Mouse (Mus musculus) hindbrain, postnatal 0 days (tissue): Measurements from ENCODE around the gene Zfp568. TPM values are rescaled to one million over a fixed set of nuclear protein-coding genes. Genes with fewer than 3 reads are reported as not detected.

Experiments used
- ATAC-seq: fragments of 200-750 bp; cut with Nextera tagmentation; 2 replicates; pipeline ENCODE4 v1.8.0; 2017; ENCODE audit warnings: mild to moderate bottlenecking, moderate TSS enrichment, moderate library complexity
- DNase-seq: peaks from one replicate; pipeline ENCODE4 v3.0.0-alpha.2; 2015; ENCODE audit warnings: low spot score
- H3K27ac ChIP-seq: fragments of 300-500 bp; sonication (generic); 2 replicates; pipeline ENCODE4 v1.5.1; 2014; ENCODE audit warnings: mild to moderate bottlenecking
- H3K27me3 ChIP-seq: fragments of 300-500 bp; sonication (generic); 2 replicates; pipeline ENCODE4 v1.6.1; 2014; ENCODE audit warnings: low read length, mixed read lengths; ENCODE audit not compliant: insufficient read depth
- H3K36me3 ChIP-seq: fragments of 300-500 bp; sonication (generic); 2 replicates; pipeline ENCODE4 v1.6.1; 2014; ENCODE audit warnings: low read length, mixed read lengths; ENCODE audit not compliant: insufficient read depth
- H3K4me1 ChIP-seq: fragments of 300-500 bp; sonication (generic); 2 replicates; pipeline ENCODE4 v1.6.1; 2014; ENCODE audit warnings: antibody characterized with exemption, low read length, mixed read lengths; ENCODE audit not compliant: insufficient read depth
- H3K4me2 ChIP-seq: fragments of 300-500 bp; sonication (generic); 2 replicates; pipeline ENCODE4 v1.6.1; 2014; ENCODE audit warnings: low read depth, mild to moderate bottlenecking, low read length, moderate library complexity, mixed read lengths
- H3K4me3 ChIP-seq: fragments of 300-500 bp; sonication (generic); 2 replicates; pipeline ENCODE4 v1.5.1; 2014; ENCODE audit warnings: low read length
- H3K9ac ChIP-seq: fragments of 300-500 bp; sonication (generic); replicated peaks from 2 replicates; pipeline ENCODE4 v1.6.1; 2014; ENCODE audit warnings: mild to moderate bottlenecking, low read length, moderate library complexity, mixed read lengths
- H3K9me3 ChIP-seq: fragments of 300-500 bp; sonication (generic); 2 replicates; pipeline ENCODE4 v1.6.1; 2016; ENCODE audit warnings: low read length, mixed read lengths
- CTCF ChIP-seq: IDR thresholded peaks from 2 replicates; pipeline ENCODE4 v1.5.1; 2016; ENCODE audit warnings: antibody characterized with exemption, control low read depth, low read depth
- WGBS: fragments of 180-500 bp; shearing (Covaris S2); extraction: QIAGEN DNeasy Blood & Tissue Kit; methylation state at CpG from one replicate; pipeline ENCODE4 v1.1.7; 2014; 5-methylcytosine and 5-hydroxymethylcytosine counted together
- polyA plus RNA-seq: library from polyadenylated mRNA; unstranded; fragments of >200 nt; fragmentation: Nextera tagmentation; extraction: Ambion mirVana; gene quantifications from 2 replicates; pipeline ENCODE4 v1.2.1, GENCODE M21; 2015
- total RNA-seq: library from RNA; depleted of rRNA; stranded (reverse); fragments of >200 nt; gene quantifications from 2 replicates; pipeline ENCODE4 v1.2.3, GENCODE M21; 2014

Gene Zfp568
- total and polyA plus RNA-seq, 2 experiments from 2014 or later: 3.5 to 6.7 TPM

DNA sequence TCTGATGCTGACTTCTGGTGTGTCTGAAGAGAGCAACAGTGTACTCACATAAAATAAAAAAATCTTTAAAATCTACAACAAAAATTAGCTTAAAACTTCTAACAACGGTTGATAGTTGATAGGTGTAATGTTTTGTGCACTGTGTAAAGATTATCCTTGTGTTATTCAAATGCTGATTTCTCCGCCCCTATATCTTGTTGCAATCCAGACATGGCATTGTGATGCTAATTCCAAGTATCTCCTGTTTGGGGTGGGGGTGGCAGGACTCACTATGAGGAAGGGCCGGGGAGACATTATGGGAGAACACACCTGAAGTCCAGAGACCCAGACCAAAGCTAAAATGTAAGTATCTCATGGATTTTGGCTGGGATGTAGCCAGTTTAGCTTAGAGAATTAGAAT, 47.6 kb downstream of the Zfp568 start:
- no peak overlapping the region for H3K4me2 ChIP-seq
- 70% methylated on average over 3 of the region's 3 CpGs for WGBS
- DNase-seq (no peak), ATAC-seq (no peak)
- no peak overlapping the region for H3K4me3 ChIP-seq
- no peaks in the 10 kb centered on the region for H3K4me1 ChIP-seq
- H3K36me3 ChIP-seq: no peaks in the 10 kb centered on the region
- H3K27me3 ChIP-seq: no peaks in the 10 kb centered on the region
- TF ChIP-seq CTCF: no peak
- H3K9ac ChIP-seq: no peak overlapping the region
- no peaks in the 10 kb centered on the region for H3K9me3 ChIP-seq
- H3K27ac ChIP-seq: no peak overlapping the region

GRCm38 (mm10) chr7:30034331-30034730, 50.6 kb downstream of the Zfp568 start:
- Histone ChIP-seq H3K4me2 (no peak overlapping the region), H3K4me3 (no peak overlapping the region), H3K36me3 (peaks cover 22% of the 10 kb centered on the region), H3K27ac (no peak overlapping the region), H3K9me3 (no peaks in the 10 kb centered on the region), H3K4me1 (no peaks in the 10 kb centered on the region), H3K9ac (no peak overlapping the region), H3K27me3 (no peaks in the 10 kb centered on the region)
- TF ChIP-seq CTCF: no peak
- WGBS: 92% methylated on average over 12 of the region's 12 CpGs
- DNase-seq: no peak
- ATAC-seq: no peak

GRCm38 (mm10) chr7:30044354-30044753, 60.6 kb downstream of the Zfp568 start:
- Histone ChIP-seq H3K4me3 (no peak overlapping the region), H3K27ac (no peak overlapping the region), H3K9ac (no peak overlapping the region), H3K4me1 (no peaks in the 10 kb centered on the region), H3K4me2 (no peak overlapping the region), H3K9me3 (no peaks in the 10 kb centered on the region), H3K36me3 (peaks cover 10% of the 10 kb centered on the region; the same call in 1 of the 2 replicates), H3K27me3 (no peaks in the 10 kb centered on the region)
- no peak for ATAC-seq
- no peak for DNase-seq
- WGBS: 61% methylated on average over 9 of the region's 9 CpGs
- TF ChIP-seq CTCF: no peak

- no peaks in the 10 kb centered on the region for H3K27me3 ChIP-seq
- no peak overlapping the region for H3K4me2 ChIP-seq
- ATAC-seq: no peak
- H3K4me1 ChIP-seq: peaks cover 8% of the 10 kb centered on the region; the same call in 1 of the 2 replicates
- H3K36me3 ChIP-seq: peaks cover 3% of the 10 kb centered on the region; the same call in 1 of the 2 replicates
- no peak for DNase-seq
- H3K4me3 ChIP-seq: no peak overlapping the region
- H3K27ac ChIP-seq: no peak overlapping the region
- WGBS: 88% methylated on average over 4 of the region's 4 CpGs
- no peak for TF ChIP-seq CTCF
- H3K9ac ChIP-seq: no peak overlapping the region
- no peaks in the 10 kb centered on the region for H3K9me3 ChIP-seq
Measured at GRCm38 (mm10) chr7:30048126-30048525, 64.4 kb downstream of the Zfp568 start.

DNA sequence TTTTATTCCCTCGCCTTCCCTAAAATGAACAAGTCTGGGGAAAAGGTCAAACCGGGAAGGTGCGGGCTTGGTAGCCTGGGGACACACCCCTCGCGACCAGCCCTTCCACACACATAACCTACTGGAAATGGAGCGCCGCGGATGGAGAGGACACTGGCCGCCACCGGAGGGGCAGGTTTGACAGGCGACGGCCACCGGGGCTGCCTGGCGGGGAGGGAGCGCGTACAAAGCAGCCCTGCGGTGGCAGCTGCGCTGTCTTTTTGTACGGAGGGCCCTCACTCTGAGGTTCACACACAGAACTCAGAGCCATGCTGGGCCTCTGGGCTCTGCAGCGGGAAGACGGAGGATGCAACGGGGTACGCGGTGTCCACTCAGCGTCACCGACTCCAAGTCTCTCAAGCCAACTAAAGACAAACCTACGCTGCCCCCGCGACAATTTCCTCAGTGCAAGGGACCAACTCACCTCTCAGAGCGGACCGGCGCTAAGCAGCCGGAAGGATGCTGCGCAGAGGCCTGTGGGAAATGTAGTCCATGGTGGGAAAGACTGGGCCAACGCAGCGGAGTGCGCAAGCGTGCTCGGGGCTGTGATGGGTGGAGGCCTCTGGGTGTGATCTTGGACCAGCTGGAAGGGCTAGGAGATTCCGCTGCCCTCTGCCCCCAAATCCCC, 67.3 kb downstream of the Zfp568 start, which contains the start of gene Zfp14:
Gene Zfp14, minus strand, starts transcription at position 499 of the 667 bp plus-strand sequence.
- H3K27ac ChIP-seq: peak within 1 kb of the TSS; percentile 85
- no peaks in the 10 kb centered on the region for H3K9me3 ChIP-seq
- peak; percentile 13; the same call in 1 of the 2 replicates for TF ChIP-seq CTCF
- H3K4me3 ChIP-seq: peak within 1 kb of the TSS; percentile 75
- no peaks in the 10 kb centered on the region for H3K27me3 ChIP-seq
- peak within 1 kb of the TSS; percentile 87 for H3K4me2 ChIP-seq
- ATAC-seq (peak; percentile 99), DNase-seq (peak; percentile 96)
- H3K9ac ChIP-seq: peak within 1 kb of the TSS; percentile 73
- H3K36me3 ChIP-seq: no peaks in the 10 kb centered on the region
- WGBS: under 1% methylated on average over 40 of the region's 40 CpGs
- peaks cover 8% of the 10 kb centered on the region; the same call in 1 of the 2 replicates for H3K4me1 ChIP-seq

DNA sequence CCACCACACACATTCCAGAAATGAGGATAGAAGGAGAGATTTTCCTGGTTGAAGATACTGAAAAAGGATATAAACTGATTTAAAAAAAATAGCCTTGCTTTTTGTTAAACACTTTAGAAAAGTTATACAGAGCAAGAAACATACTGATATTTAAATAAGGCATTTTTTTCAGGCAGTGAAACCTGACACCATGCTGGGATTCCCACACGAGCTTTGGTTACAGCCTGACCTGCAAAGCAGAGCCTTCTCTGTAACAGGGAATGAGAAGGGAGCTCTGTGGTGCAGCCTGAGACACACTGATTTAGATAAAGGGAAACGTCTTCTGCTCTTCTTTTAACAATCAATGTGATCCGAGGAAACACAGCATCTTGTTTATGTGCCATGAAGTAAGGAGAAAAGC, 69.8 kb downstream of the Zfp568 start:
- no peaks in the 10 kb centered on the region for H3K9me3 ChIP-seq
- no peak overlapping the region for H3K27ac ChIP-seq
- DNase-seq (no peak), ATAC-seq (no peak)
- no peak overlapping the region for H3K4me2 ChIP-seq
- H3K27me3 ChIP-seq: no peaks in the 10 kb centered on the region
- no peak overlapping the region for H3K4me3 ChIP-seq
- TF ChIP-seq CTCF: no peak
- WGBS: 12% methylated on average over 3 of the region's 3 CpGs
- no peak overlapping the region for H3K9ac ChIP-seq
- H3K36me3 ChIP-seq: peaks cover 11% of the 10 kb centered on the region; the same call in 1 of the 2 replicates
- H3K4me1 ChIP-seq: peaks cover 8% of the 10 kb centered on the region; the same call in 1 of the 2 replicates

DNA sequence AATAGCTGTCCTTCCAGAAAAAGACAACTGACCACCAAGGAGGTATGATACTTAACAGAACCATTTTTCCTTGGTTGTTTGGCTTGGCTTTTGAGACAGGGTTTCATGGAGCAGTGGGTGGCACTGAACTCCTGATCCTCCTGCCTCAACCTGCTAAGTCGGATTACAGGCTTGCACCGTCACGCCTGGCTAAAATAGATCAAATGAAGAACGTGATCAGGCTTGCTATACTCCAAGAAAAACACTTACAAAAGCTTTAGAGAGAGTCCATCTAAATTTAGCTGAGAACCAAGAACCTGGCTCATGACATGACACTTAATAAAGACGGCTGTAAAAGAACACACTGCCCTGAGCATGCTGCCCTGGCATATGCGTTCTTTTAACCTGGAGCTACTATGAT, 76.6 kb downstream of the Zfp568 start:
- WGBS: 86% methylated on average over 6 of the region's 6 CpGs
- peaks cover 27% of the 10 kb centered on the region; the same call in 1 of the 2 replicates for H3K36me3 ChIP-seq
- no peak for ATAC-seq
- no peak overlapping the region for H3K27ac ChIP-seq
- H3K4me2 ChIP-seq: no peak overlapping the region
- H3K4me1 ChIP-seq: no peaks in the 10 kb centered on the region
- H3K9me3 ChIP-seq: no peaks in the 10 kb centered on the region
- no peak for DNase-seq
- H3K27me3 ChIP-seq: no peaks in the 10 kb centered on the region
- TF ChIP-seq CTCF: no peak
- H3K4me3 ChIP-seq: no peak overlapping the region
- no peak overlapping the region for H3K9ac ChIP-seq
